Mouse (Mus musculus): Measurements from ENCODE around the gene Tmem251.

The Tmem251 gene

DNA sequence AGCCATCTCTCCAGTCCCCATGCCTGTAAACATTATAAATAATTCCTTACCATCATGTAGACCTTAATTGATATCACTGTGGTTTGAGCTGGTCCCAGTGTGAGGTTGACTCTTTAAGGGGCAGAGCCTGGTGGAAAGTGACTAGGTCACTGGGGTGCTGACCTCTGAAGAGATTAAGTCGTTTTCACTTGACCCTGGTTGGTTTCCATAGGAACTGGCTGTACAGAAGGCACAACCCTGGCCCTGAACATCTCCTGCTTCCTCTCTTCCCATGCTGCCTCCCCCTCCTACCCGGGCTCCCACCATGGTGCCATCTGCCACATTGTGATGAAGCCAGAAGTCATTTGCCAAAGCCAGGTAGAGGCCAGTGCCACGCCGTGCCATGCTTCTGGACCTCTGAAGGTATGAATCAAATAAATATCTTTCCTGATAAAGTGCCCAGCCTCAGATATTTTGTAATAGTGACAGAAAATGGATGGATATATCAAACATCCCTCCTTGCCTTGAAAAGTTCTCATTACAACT, 32.6 kb upstream of the Tmem251 start:
- no peak for DNase-seq

DNA sequence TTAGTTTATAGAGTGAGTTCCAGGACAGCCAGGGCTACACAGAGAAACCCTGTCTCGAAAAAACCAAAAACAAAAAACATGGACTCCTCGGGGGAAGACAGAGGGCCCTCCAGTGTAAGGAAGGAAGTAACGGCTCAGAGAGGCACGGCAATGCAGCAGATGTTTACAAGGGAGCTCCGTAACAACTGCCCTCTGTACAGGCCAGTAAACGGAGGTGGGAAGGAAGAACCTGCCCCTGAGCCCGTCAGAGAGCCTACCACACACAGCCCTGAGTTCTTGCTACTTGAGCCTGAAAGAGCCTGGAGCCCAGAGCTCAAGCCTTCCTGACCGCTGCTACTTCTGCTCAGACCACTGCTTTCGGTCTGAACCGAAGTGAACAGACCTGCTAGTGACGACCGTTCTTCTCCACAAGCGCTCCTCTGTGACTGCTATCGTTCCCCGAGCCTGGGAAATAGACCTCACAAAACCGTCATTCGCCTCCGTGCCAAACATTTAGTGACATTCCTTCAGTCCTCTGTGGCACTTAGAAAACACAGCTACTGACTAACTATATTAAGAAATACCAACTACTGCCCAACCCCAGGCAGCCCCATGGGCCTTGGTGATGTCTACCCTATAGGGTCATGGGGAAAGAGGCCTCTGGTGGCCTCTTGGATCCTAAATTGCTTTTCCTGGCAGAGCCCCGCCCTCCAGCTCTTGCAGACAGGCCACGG, 30.3 kb upstream of the Tmem251 start:
- DNase-seq = no peak

DNA sequence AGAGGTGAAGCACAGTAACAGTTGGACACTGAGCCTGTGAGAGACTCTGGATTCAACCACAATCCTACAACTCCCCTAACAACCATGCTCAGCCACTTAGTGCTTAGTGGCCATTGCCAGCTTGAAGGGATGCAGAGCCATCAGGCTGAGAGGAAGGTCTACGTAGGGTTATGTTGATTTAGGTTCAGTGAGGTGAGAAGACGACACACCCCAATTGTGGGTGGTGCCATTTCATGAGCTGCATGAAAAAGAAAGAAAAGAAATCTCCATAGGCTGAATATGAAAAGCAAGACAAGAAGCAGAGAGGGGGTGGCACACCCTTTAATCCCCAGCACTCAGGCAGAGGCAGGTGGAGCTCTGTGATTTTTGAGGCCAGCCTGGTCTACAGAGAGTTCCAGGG, 29.4 kb upstream of the Tmem251 start:
- no peak for DNase-seq

DNA sequence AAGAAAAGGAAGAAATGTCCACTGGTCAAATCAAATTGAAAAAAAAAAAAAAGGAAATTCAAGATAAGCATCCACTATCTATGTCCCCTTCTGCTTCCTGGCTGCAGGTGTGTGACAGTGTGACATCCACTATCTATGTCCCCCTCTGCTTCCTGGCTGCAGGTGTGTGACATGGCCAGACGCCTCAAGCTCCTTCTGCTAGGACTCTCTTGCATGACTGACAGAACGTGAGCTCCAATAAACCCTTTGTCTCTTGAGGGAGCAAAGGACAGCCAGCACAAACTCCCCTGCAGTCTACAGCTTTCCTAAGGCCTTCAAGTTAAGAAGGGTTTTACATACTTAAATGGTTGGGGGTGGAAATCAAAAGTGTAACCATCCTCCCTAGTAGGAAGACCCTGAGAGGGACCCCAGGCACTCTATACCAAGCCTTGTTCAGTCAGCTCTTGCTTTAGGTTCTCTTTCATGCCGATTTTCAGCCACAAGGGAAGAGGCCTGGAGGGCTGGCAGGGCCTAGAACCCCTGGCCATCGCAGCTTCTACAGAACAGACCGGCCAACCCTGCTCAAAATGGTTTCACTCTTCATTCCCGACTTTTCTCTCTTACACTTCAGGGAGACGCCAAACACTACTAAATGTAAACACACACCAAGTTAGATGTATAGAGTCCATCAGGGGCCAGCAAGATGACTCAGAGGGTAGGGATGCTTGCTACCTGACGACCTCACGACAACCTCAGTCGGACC, 28.7 kb upstream of the Tmem251 start:
- DNase-seq = no peak

DNA sequence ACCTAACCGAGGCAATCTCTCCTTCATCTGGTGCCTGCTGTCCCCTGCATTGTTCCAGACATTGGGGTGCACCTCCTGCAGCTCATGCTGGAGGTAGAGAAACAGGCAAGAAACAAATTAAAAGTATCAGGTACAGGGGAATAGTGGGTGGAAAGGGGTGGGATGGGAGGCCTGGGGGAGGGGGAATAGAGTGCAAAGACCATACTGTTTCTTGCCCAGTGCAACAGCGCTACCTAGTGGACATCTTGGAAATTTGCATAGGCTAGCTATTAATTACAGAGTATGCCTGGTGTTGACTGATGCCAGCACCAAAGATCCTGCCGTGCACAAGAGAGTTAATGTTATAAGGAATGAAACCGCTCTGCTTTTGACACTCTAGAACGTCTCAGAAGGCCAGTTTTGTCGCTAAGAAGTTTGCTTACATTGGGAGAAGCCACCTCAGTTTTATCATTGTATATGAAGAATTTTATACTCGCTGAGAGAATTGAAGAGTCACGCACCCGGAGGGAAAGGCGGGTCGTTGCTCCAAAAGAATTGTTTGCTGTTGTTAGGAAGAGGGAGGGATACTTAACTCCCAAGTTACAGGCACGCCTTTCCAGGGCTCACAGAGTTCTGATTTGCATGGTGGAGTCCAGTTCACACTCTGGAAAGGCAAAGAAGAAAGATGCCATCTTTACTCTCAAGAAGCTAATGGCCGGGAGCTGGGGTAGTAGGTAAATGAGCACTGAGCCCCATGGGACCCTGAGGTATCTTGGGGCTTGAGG, 23.8 kb upstream of the Tmem251 start:
- DNase-seq = no peak

DNA sequence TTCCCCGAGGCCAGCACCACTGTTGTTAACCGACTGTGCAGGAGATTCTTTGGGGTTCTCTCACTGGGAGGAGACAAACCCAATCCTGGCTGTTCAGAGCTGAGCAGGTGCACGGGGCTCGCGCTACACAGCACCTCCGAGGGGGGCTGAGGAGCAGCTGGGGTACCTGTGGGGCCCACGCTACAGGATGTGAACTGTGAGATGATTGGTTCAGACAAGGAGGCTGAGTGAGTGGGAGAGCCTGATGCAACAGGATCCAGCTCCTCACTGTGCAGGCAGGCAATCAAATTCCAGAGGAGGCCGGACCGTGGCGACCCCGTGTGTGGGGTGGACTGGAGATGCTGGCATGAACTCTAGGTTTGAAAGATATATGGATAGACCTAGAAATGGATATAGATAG, 21.1 kb upstream of the Tmem251 start:
- no peak for DNase-seq

DNA sequence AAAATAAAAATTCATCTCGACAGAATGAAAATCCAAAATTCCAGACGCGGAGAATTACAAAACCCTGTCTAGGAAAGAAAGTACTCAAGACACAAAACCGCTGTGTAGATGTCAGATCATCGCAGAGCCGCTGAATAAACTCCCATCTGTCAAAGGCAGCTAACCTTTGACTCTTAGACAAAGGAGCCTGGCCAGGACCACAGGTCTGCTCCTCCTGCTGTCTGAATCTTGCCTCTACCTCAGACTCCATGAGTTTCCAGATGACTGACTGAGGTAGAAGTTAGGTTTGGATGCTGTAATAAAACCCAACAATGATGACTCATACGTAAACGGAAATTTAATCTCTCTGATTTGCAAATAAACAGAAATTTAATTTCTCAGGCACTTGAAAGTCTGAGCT, 20.6 kb upstream of the Tmem251 start:
- no peak for DNase-seq

DNA sequence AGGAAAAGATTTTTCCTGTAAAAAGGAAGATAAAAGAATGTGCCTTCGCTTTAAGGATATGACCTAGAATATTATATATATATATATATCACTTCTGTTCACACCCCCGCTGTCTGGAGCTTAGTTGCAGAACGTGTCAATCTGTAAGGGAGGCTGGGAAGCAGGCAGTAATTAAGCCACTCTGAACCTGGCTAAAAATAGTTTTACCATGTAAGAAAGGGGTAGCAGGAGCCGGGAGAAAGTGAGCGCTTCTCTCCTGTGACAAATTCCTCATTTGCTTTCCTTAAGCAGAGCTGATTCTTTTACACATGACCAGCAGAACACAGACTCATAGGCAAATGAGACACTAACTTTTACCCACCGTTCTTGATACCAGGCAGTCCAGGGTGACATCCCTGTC, 19.7 kb upstream of the Tmem251 start:
- no peak for DNase-seq

DNA sequence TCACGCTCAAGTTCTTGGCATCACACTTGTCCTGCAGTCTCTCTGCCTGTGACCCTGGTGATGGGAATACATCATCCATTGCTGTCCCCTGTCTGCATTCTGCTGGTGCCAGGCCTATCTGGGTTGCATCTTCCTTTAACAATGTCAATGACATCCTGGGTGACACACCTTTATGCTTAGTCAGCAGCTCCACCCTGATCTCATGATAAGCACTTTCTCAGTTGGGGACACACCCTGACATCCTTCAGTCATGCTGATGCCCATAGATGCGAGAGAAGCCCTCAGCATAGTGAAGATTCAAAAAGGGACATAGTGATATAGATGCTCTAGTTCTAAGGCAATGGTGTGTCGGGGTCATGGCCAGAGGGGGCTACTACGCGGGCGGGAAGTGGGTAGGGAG, 18.4 kb upstream of the Tmem251 start:
- DNase-seq = no peak

DNA sequence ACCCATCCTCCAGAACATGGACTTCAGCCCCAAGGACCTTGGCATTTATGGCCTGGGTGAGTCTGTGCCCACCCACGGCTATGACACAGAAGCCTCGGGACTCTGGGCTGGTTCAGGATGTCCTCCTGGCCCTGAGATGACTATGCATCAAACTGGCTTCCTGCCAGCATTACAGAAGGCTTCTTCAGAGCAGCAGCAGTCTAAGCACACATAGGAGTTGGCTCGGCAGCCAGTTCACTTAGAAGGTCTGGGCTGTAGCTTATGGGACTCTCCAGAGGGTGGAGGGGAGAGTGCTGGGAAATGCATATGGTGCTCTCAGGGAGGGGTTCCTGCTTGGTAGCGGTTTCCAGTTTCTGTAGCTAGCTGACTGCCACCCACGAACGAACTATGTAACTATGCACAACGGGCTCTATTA, 17.8 kb upstream of the Tmem251 start:
- no peak for DNase-seq

DNA sequence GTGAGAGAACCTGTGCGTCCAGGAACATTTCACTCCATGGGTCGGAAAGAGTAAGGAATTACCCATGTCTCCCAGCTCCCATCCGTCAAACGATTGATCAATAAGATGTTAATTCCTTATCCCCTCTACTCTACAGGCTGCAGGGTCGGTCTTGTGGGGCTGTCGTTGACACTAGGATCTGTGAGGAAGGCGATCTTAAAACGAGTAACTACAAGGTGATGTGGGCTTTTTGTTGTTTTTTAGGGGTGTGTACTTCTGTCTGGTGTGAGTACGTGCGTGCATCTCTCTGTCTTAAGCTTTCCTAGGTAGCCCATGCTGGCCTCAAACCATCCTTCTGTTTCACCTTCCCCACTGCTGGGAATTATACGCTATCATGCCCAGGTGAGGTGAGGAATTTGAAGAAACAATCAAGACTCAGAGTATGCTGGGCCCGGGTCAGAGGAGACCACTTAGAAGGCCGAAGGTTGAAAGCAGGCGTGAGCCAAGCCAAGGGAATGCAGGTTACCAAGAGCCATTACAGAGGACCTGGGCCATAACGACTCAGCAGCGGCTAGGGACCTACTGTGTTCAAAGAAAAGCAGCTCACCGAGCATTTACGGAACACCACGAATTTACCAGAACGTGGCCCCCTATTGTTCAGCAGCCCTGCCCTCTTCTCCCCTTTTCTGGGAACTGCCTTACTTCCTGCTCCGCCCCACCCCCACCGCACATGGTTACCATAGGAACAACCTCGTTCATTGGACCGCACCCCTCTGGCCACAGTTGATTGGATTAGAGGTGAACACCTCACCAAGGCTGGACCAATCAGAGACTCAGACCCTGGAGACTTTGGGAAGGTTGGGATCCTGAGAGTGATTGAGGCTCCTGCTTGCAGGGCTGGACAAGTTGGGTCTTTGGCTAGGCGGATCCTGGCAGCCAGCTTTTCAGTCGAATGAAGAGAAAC, 13.4 kb upstream of the Tmem251 start:
- peak; percentile 75 to 86 for DNase-seq

DNA sequence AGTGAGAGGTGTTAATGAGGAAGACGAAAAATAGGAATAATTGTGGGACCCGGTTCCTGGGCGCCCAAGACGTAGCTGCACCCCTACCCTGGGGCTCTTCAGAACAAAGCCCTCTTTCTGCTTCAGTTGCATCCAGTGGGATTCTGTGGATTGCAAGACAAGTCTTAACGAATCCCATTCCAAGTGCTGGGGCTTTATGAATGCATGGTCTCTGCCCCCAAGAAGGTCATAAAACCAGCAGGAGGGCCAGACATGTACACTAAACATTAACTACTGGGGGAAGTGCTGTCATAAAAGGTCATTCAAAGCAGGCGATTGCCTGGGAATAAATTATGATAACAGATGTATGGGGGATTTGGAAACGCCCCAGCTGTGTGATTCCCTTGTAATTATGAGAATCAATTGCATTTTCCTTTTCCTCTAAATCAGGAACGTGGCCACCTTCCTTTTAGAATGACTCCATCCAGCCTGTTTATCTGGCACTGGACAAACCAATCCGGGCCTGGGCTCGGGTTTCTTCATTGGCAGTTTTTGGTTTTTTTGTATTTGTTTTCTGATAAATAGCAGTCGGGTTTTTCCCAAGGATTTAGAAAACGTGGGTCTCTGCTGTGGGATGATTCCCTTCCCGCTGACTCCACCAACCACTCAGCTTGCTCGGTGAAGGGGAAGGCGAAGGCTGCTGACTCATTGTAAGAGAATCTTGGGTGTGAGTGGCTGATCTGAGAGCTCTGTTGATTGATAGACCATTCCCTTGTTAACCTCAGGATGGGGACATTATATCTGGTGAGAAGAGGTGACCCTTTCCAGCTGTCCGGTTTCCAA, 12.6 kb upstream of the Tmem251 start:
- DNase-seq = peak in 1 of 2 experiments; percentile 31

DNA sequence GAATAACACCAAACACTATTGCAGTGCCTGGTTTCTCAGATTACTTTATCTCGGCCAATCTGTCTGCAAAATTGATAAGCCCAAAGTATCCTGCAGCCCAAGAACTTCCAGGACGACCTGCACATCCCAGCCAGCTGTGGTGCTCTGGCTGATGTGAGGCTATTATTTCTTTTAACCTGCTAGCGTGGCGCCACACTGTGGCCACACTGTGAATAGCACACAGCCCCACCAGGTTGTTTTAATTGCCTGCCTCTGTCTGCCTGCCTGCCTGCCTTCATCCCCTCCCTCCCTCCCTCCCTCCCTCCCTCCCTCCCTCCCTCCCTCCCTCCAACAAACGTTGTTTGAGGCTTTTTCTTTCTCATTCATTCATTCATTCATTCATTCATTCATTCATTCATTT, 10.2 kb upstream of the Tmem251 start:
- DNase-seq = peak; percentile 38 to 56

DNA sequence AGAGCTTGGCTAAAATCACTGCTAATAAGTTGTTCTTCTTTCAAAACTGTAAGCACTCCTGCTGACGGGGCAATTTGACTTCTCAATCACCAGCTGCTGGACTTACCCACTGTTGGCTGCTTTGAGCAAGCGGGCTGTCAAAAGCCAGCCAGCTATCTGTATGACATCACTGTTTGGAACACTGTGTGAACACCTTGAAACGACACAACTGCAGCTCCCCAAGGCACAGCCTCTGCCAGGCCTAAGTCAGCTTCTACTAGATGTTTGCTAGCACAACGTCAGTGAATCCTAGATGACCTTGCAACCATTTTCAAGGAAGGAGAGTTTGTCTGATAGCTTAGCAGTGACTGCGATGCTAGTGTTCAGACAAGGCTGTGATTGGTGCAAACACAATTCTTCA, 4.5 kb upstream of the Tmem251 start:
- no peak for DNase-seq

DNA sequence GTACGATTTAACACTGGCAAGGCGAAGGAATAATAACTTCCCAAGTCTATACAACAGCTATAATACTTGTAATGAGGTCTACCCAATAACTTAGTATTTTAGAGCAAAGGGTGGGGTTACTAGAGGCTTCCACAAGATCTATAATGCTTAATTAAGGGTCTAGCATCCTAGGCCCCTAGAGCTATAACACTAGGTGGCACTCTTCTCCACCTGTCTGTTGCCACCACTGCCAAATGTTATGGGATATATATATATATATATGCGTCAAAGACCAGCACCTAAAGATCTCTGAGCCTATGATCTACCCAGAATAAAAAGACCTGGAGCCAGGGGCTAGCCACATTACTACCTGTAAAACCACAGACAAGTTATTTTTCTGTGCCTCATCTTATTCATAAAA, 3.3 kb upstream of the Tmem251 start:
- DNase-seq = no peak

DNA sequence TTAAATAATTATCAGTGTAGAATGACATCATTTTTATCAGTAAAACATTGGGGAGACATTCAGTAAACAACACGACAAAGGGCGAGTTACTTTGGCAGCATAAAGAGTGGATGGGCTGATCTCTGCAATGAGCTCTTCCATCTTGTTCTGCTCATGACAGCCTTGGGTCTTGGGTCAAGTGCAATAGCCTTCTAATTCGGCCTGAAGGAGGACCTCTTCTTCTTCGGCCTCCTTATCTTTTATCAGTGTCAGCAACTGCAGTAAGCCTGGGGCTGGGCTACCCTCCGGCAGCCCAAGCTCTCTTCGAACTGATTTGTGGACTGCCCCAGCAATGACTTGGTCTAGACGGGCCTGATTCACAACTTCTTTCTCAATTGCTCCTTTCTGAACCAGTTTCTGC, 1.5 kb upstream of the Tmem251 start:
- no peak for DNase-seq

DNA sequence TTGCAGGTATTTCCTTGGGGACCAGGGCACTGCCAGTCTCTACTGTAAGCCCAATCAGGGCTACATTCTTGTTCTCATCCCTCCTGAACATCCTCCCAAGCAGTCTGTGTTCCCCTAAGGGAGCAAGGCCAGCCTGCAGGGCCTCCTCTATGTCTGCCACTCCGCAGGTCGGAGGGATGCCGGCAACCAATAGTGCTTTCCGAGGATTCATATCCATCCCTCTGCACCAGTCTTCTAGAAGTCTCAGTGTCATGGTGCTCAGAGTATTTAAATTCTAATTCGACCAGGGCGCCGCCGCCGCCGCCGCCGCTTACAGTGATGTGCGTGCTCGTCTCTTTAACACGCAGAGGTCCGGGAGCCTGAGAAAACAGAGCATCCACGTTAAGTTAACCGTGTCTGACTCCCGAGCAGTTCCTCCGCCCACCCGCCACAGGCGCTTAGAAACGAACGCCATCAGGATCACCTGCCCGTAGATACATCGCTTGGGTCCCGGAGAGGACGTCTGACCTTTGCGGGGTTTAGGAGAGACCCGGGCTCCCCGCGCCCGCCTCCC, 450 bp upstream of the Tmem251 start:
- DNase-seq = no peak

DNA sequence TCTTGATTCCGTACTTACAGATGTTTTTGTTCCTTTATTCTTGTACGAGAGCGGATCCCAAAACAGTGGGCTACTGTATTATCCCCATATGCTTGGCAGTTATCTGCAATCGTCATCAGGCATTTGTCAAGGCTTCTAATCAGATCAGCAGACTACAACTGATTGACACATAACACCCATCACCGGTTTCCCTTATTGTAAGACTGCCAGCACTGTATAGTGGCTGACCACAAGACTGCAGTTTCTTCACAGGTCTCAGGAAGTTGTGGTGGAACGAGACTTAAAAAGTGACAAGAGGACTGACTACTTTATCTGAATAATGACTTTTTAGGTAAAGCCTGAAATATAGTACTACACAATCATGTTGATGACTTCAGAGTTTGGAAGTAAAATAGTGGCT, 1.3 kb downstream of the Tmem251 start:
- peak in 1 of 2 experiments; percentile 21 for DNase-seq

DNA sequence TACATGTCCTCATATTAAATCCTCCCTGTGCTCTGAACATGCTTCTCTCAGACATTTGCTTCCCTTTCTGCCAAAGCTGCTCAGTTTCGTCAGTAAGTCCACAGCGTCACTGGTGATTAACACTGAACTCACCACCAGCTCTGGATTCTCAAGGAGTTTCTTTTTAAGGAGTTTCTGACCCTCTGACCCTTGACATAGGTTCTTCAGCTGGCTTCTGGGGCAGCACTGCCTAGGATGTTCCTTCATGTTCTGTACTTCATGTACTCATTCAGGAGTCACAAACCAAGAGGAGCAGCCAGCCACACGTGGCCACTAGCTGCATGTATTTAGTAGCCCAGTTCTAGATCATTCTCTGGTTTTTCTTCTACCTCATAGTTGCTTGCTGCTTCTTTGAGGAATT, 4.7 kb downstream of the Tmem251 start:
- no peak for DNase-seq

DNA sequence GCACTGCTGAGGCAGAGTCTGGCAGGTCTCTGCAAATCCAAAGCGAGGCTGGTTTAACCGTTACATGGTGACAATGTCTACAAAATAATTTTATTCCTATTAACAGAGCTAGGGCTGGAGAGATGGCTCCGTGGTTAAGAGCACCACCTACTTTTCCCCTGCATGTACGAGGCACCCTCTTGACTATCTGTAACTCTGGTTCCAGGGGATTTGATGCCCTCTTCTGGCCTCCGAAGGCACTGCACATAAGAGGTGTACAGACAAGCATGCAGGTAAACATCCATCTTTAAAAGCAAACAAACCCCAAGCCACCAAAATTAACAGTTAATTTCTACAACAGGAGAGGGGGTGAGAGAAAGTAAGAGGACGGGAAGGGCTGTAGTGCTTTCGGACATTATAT, 12.7 kb downstream of the Tmem251 start:
- peak; percentile 12 to 14 for DNase-seq

DNA sequence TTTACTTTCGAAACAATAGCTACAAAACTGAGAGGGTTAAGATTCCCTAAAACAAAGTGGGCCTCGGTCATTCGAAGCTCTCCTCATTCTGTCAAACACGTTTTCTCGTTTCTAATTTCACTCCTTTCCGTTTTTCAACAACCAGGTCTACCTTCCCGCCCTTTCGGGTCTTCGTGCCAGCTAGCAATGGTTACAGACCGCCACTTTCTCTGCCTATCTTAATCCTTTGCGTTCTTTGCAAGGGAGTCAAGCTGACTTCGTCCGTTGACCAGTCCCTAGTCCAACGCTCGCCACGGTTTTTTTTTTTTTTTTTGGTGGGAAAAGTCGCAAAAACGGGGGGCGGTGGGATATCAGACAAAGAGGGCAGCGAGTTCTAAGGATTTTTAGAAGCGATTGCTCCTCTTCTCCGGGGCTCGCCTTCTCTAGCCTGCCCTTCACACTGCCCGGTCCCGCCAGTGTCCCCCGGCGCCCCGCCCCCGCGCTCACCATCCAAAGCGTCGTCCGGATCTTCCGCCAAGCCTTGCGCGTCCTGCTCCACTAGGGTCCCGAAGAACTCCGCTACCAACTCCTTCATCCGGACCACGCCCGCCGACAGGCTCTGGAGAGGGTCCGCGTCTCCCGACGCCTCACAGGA, 13.6 kb downstream of the Tmem251 start:
- DNase-seq = no peak

Measured in lung, adult 18-20 months (tissue).